Mouse (Mus musculus) liver, embryonic 12.5 days (tissue): ENCODE measurements around the gene Ap1g1. TPM values are rescaled to one million over a fixed set of nuclear protein-coding genes. Genes with fewer than 3 reads are reported as not detected.

Experiments
- ATAC-seq: fragments of 200-750 bp; cut with Nextera tagmentation; 2 replicates; pipeline ENCODE4 v1.8.0; 2017; ENCODE audit warnings: moderate number of reproducible peaks, mild to moderate bottlenecking, moderate library complexity
- H3K27ac ChIP-seq: fragments of 300-500 bp; sonication (generic); 2 replicates; pipeline ENCODE4 v1.5.1; 2016; ENCODE audit warnings: mild to moderate bottlenecking
- H3K27me3 ChIP-seq: fragments of 300-500 bp; sonication (generic); replicated peaks from 2 replicates; pipeline ENCODE4 v1.6.1; 2016; ENCODE audit warnings: mild to moderate bottlenecking, moderate library complexity
- H3K36me3 ChIP-seq: fragments of 300-500 bp; sonication (generic); 2 replicates; pipeline ENCODE4 v1.6.1; 2016; ENCODE audit warnings: mild to moderate bottlenecking, moderate library complexity
- H3K4me1 ChIP-seq: fragments of 300-500 bp; sonication (generic); 2 replicates; pipeline ENCODE4 v1.6.1; 2016
- H3K4me2 ChIP-seq: fragments of 300-500 bp; sonication (generic); 2 replicates; pipeline ENCODE4 v1.6.1; 2016; ENCODE audit warnings: mild to moderate bottlenecking, moderate library complexity
- H3K4me3 ChIP-seq: fragments of 300-500 bp; sonication (generic); 2 replicates; pipeline ENCODE4 v1.5.1; 2016; ENCODE audit warnings: mild to moderate bottlenecking, moderate library complexity
- H3K9ac ChIP-seq: fragments of 300-500 bp; sonication (generic); 2 replicates; pipeline ENCODE4 v1.6.1; 2016; ENCODE audit warnings: mild to moderate bottlenecking, moderate library complexity
- H3K9me3 ChIP-seq: fragments of 300-500 bp; sonication (generic); replicated peaks from 2 replicates; pipeline ENCODE4 v1.6.1; 2016; ENCODE audit warnings: mild to moderate bottlenecking, moderate library complexity
- WGBS: fragments of 180-500 bp; shearing (Covaris S2); methylation state at CpG from one replicate; pipeline ENCODE4 v1.1.7; 2016; ENCODE audit not compliant: insufficient replicate concordance; 5-methylcytosine and 5-hydroxymethylcytosine counted together
- polyA plus RNA-seq: library from polyadenylated mRNA; unstranded; fragments of >200 nt; fragmentation: Nextera tagmentation; extraction: Ambion mirVana; gene quantifications from 2 replicates; pipeline ENCODE4 v1.2.1, GENCODE M21; 2016

The Ap1g1 gene
- polyA plus RNA-seq, 1 experiment from 2014 or later: 25.8 TPM

- Histone ChIP-seq H3K9me3 (no peaks in the 10 kb centered on the region), H3K9ac (no peak overlapping the region), H3K36me3 (no peaks in the 10 kb centered on the region), H3K27ac (no peak overlapping the region), H3K4me2 (no peak overlapping the region), H3K4me3 (no peak overlapping the region), H3K4me1 (peaks cover 57% of the 10 kb centered on the region), H3K27me3 (no peaks in the 10 kb centered on the region)
- no peak for ATAC-seq
- WGBS: 58% methylated on average over 1 of the region's 1 CpGs
Measured at GRCm38 (mm10) chr8:109795166-109795565, 16.8 kb downstream of the Ap1g1 start.

- no peak overlapping the region for H3K27ac ChIP-seq
- ATAC-seq: no peak
- H3K9me3 ChIP-seq: no peaks in the 10 kb centered on the region
- H3K36me3 ChIP-seq: peaks cover 8% of the 10 kb centered on the region
- H3K4me3 ChIP-seq: no peak overlapping the region
- H3K27me3 ChIP-seq: no peaks in the 10 kb centered on the region
- H3K9ac ChIP-seq: no peak overlapping the region
- H3K4me1 ChIP-seq: peaks cover 31% of the 10 kb centered on the region
- H3K4me2 ChIP-seq: no peak overlapping the region
Measured at GRCm38 (mm10) chr8:109798721-109799120, 20.4 kb downstream of the Ap1g1 start.

- H3K9me3 ChIP-seq: no peaks in the 10 kb centered on the region
- peaks cover 26% of the 10 kb centered on the region for H3K4me1 ChIP-seq
- ATAC-seq: no peak
- no peak overlapping the region for H3K4me3 ChIP-seq
- peaks cover 11% of the 10 kb centered on the region for H3K36me3 ChIP-seq
- 59% methylated on average over 4 of the region's 4 CpGs for WGBS
- H3K9ac ChIP-seq: no peak overlapping the region
- H3K27me3 ChIP-seq: no peaks in the 10 kb centered on the region
- no peak overlapping the region for H3K27ac ChIP-seq
- no peak overlapping the region for H3K4me2 ChIP-seq
Measured at GRCm38 (mm10) chr8:109799245-109799644, 20.9 kb downstream of the Ap1g1 start.

GRCm38 (mm10) chr8:109800325-109800724 lies 22.0 kb downstream of the Ap1g1 start:
- Histone ChIP-seq H3K27me3 (no peaks in the 10 kb centered on the region), H3K36me3 (peaks cover 16% of the 10 kb centered on the region), H3K9ac (no peak overlapping the region), H3K9me3 (no peaks in the 10 kb centered on the region), H3K4me1 (peaks cover 16% of the 10 kb centered on the region), H3K27ac (no peak overlapping the region), H3K4me3 (no peak overlapping the region), H3K4me2 (no peak overlapping the region)
- ATAC-seq: no peak
- 78% methylated on average over 2 of the region's 2 CpGs for WGBS

- H3K4me1 ChIP-seq: peaks cover 13% of the 10 kb centered on the region; the same call in 1 of the 2 replicates
- peaks cover 25% of the 10 kb centered on the region for H3K36me3 ChIP-seq
- 80% methylated on average over 3 of the region's 3 CpGs for WGBS
- H3K9ac ChIP-seq: no peak overlapping the region
- ATAC-seq: no peak
- H3K9me3 ChIP-seq: no peaks in the 10 kb centered on the region
- H3K27me3 ChIP-seq: no peaks in the 10 kb centered on the region
- H3K4me2 ChIP-seq: no peak overlapping the region
- H3K27ac ChIP-seq: no peak overlapping the region
- no peak overlapping the region for H3K4me3 ChIP-seq
Measured at GRCm38 (mm10) chr8:109803211-109803610, 24.9 kb downstream of the Ap1g1 start.

- no peak overlapping the region for H3K4me3 ChIP-seq
- H3K27me3 ChIP-seq: no peaks in the 10 kb centered on the region
- 83% methylated on average over 3 of the region's 3 CpGs for WGBS
- H3K9me3 ChIP-seq: no peaks in the 10 kb centered on the region
- no peak for ATAC-seq
- no peak overlapping the region for H3K27ac ChIP-seq
- peaks cover 25% of the 10 kb centered on the region for H3K36me3 ChIP-seq
- H3K4me1 ChIP-seq: peaks cover 13% of the 10 kb centered on the region; the same call in 1 of the 2 replicates
- H3K9ac ChIP-seq: no peak overlapping the region
- H3K4me2 ChIP-seq: no peak overlapping the region
Measured at GRCm38 (mm10) chr8:109803801-109804200, 25.4 kb downstream of the Ap1g1 start.

- peaks cover 25% of the 10 kb centered on the region for H3K36me3 ChIP-seq
- no peak overlapping the region for H3K27ac ChIP-seq
- WGBS: 85% methylated on average over 3 of the region's 3 CpGs
- H3K27me3 ChIP-seq: no peaks in the 10 kb centered on the region
- H3K4me2 ChIP-seq: no peak overlapping the region
- peaks cover 10% of the 10 kb centered on the region; the same call in 1 of the 2 replicates for H3K4me1 ChIP-seq
- ATAC-seq: no peak
- H3K9ac ChIP-seq: no peak overlapping the region
- H3K4me3 ChIP-seq: no peak overlapping the region
- H3K9me3 ChIP-seq: no peaks in the 10 kb centered on the region
Measured at GRCm38 (mm10) chr8:109806522-109806921, 28.2 kb downstream of the Ap1g1 start.

GRCm38 (mm10) chr8:109807401-109808119 lies 29.2 kb downstream of the Ap1g1 start:
- H3K4me1 ChIP-seq: peaks cover 16% of the 10 kb centered on the region; the same call in 1 of the 2 replicates

GRCm38 (mm10) chr8:109808120-109808447 lies 29.7 kb downstream of the Ap1g1 start:
- no peak for ATAC-seq
- no peaks in the 10 kb centered on the region for H3K9me3 ChIP-seq
- H3K27ac ChIP-seq: no peak overlapping the region
- H3K27me3 ChIP-seq: no peaks in the 10 kb centered on the region
- H3K4me3 ChIP-seq: no peak overlapping the region
- no peak overlapping the region for H3K4me2 ChIP-seq
- H3K9ac ChIP-seq: no peak overlapping the region
- H3K36me3 ChIP-seq: peaks cover 20% of the 10 kb centered on the region
- H3K4me1 ChIP-seq: peaks cover 16% of the 10 kb centered on the region; the same call in 1 of the 2 replicates

More at GRCm38 (mm10) chr8:109807401-109808119, 29.2 kb downstream of the Ap1g1 start:
- Histone ChIP-seq H3K9ac (no peak overlapping the region), H3K27ac (no peak overlapping the region), H3K36me3 (peaks cover 25% of the 10 kb centered on the region), H3K9me3 (no peaks in the 10 kb centered on the region), H3K4me3 (no peak overlapping the region), H3K4me2 (no peak overlapping the region), H3K27me3 (no peaks in the 10 kb centered on the region)
- 85% methylated on average over 7 of the region's 7 CpGs for WGBS
- no peak for ATAC-seq

GRCm38 (mm10) chr8:109810434-109810833 lies 32.1 kb downstream of the Ap1g1 start:
- Histone ChIP-seq H3K4me2 (no peak overlapping the region), H3K9me3 (no peaks in the 10 kb centered on the region), H3K27me3 (no peaks in the 10 kb centered on the region), H3K27ac (no peak overlapping the region), H3K4me3 (no peak overlapping the region), H3K9ac (no peak overlapping the region), H3K36me3 (peaks cover 12% of the 10 kb centered on the region; the same call in 1 of the 2 replicates), H3K4me1 (peaks cover 16% of the 10 kb centered on the region; the same call in 1 of the 2 replicates)
- 77% methylated on average over 3 of the region's 3 CpGs for WGBS
- ATAC-seq: no peak

- Histone ChIP-seq H3K4me3 (no peak overlapping the region), H3K36me3 (peaks cover 9% of the 10 kb centered on the region), H3K9me3 (no peaks in the 10 kb centered on the region), H3K9ac (no peak overlapping the region), H3K27ac (no peak overlapping the region), H3K4me1 (peaks cover 28% of the 10 kb centered on the region), H3K4me2 (no peak overlapping the region), H3K27me3 (no peaks in the 10 kb centered on the region)
- no peak for ATAC-seq
- 57% methylated on average over 2 of the region's 2 CpGs for WGBS
Measured at GRCm38 (mm10) chr8:109815268-109815667, 36.9 kb downstream of the Ap1g1 start.

- H3K9ac ChIP-seq: no peak overlapping the region
- 45% methylated on average over 1 of the region's 1 CpGs for WGBS
Measured at GRCm38 (mm10) chr8:109817933-109818332, 39.6 kb downstream of the Ap1g1 start.

GRCm38 (mm10) chr8:109823561-109823960 lies 45.2 kb downstream of the Ap1g1 start:
- peaks cover 10% of the 10 kb centered on the region; the same call in 1 of the 2 replicates for H3K4me1 ChIP-seq
- H3K4me2 ChIP-seq: no peak overlapping the region
- no peak for ATAC-seq
- H3K27ac ChIP-seq: no peak overlapping the region
- no peaks in the 10 kb centered on the region for H3K9me3 ChIP-seq
- H3K4me3 ChIP-seq: no peak overlapping the region
- WGBS: 82% methylated on average over 2 of the region's 2 CpGs
- H3K27me3 ChIP-seq: no peaks in the 10 kb centered on the region
- H3K36me3 ChIP-seq: peaks cover 40% of the 10 kb centered on the region
- H3K9ac ChIP-seq: no peak overlapping the region

More at GRCm38 (mm10) chr8:109817933-109818332, 39.6 kb downstream of the Ap1g1 start:
- ATAC-seq: no peak
- Histone ChIP-seq H3K4me2 (no peak overlapping the region), H3K27me3 (no peaks in the 10 kb centered on the region), H3K9me3 (no peaks in the 10 kb centered on the region), H3K27ac (no peak overlapping the region), H3K4me1 (peaks cover 18% of the 10 kb centered on the region; the same call in 1 of the 2 replicates), H3K36me3 (peaks cover 17% of the 10 kb centered on the region), H3K4me3 (no peak overlapping the region)
